Comparison of ENCODE assay signal across 15 mouse cellular contexts in the genomic region with DNA sequence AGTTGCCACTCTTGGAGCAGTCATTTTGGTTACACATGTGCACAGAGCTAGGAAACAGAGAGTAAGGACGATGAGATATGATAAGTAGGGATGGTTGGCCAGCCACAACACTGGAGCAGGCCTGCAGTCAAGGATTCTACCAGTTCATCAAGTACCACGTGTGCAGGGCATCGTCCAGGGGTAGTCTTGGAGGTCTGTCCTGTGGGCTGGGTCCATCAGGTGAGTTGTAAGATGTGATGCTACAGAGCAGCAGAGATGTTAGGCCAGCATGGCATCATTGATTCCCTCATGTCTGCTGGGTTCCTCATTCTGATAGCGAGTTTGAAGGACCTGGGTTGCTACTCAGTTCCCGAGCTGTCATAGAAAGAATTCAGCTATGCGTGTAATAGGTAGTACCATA.
"Had no signal": no experiment of that assay in that cellular context is flagged by ENCODE, and none has a peak within 500 bp of the region (broad histone marks: within the 10 kb centered on the region; RNA-seq: fewer than 3 reads in every experiment).

No protein-coding gene starts in this region.

- H3K9ac ChIP-seq: neural tube, embryonic 15.5 days; stomach, embryonic 15.5 days had no signal

- H3K9me3 ChIP-seq: neural tube, embryonic 15.5 days; stomach, embryonic 15.5 days had no signal

- H3K4me1 ChIP-seq: neural tube, embryonic 15.5 days; stomach, embryonic 15.5 days had no signal

- H3K4me3 ChIP-seq: neural tube, embryonic 15.5 days; stomach, embryonic 15.5 days had no signal

- DNase-seq: retina, postnatal 1 day; right cerebral cortex, adult 18-20 months; right cerebral cortex, postnatal 14 days; right cerebral cortex, postnatal 25 days; right cerebral cortex, postnatal 4 days; spleen, adult 18-20 months; thymus, adult 18-20 months; thymus, adult 2 months; thymus, postnatal 14 days; thymus, postnatal 25 days; thymus, postnatal 36 days; thymus, postnatal 4 days had no signal

- H3K4me2 ChIP-seq: neural tube, embryonic 15.5 days; stomach, embryonic 15.5 days had no signal

- H3K27ac ChIP-seq: neural tube, embryonic 15.5 days; stomach, embryonic 15.5 days; stomach, postnatal 0 days had no signal

- H3K27me3 ChIP-seq: neural tube, embryonic 15.5 days; stomach, embryonic 15.5 days had no signal
